Mouse (Mus musculus) C2C12 (cell line): ENCODE data around the gene Btbd2.

Experiments
- CEBPB ChIP-seq: IDR thresholded peaks from one replicate; pipeline ENCODE4 v1.6.1; 2011; ENCODE audit warnings: low read depth, mild to moderate bottlenecking, control low read depth, moderate library complexity
- CTCF ChIP-seq: IDR thresholded peaks from one replicate; pipeline ENCODE4 v1.5.1; 2011; ENCODE audit not compliant: control insufficient read depth, insufficient read depth, insufficient read length
- FOSL1 ChIP-seq: IDR thresholded peaks from one replicate; pipeline ENCODE4 v1.8.0; 2011; ENCODE audit warnings: mild to moderate bottlenecking, low read length; ENCODE audit not compliant: poor library complexity, insufficient read depth, severe bottlenecking
- MAX ChIP-seq: IDR thresholded peaks from one replicate; pipeline ENCODE4 v1.6.1; 2011; ENCODE audit warnings: mild to moderate bottlenecking, control low read depth
- MYOD1 ChIP-seq: IDR thresholded peaks from one replicate; pipeline ENCODE4 v1.6.1; 2011; ENCODE audit warnings: low read depth; ENCODE audit not compliant: control insufficient read depth, insufficient read length
- MYOG ChIP-seq: IDR thresholded peaks from one replicate; pipeline ENCODE4 v1.6.1; 2011; ENCODE audit not compliant: control insufficient read depth, insufficient read length; ENCODE audit errors: extremely low read depth
- USF1 ChIP-seq: IDR thresholded peaks from one replicate; pipeline ENCODE4 v1.6.1; 2011; ENCODE audit warnings: low read depth, mild to moderate bottlenecking, control low read depth, moderate library complexity

GRCm38 (mm10) chr10:80621940-80622660 is 34.8 kb downstream of the Btbd2 start:
- no peak for TF ChIP-seq CTCF
- peak; percentile 9 for TF ChIP-seq USF1
- TF ChIP-seq FOSL1, result no peak
- no peak for TF ChIP-seq MYOD1
- TF ChIP-seq MAX, result peak; percentile 61
- peak; percentile 93 for TF ChIP-seq CEBPB
- no peak for TF ChIP-seq MYOG
